Mouse (Mus musculus): ENCODE data around the gene Bhlhe23.

Bhlhe23 gene

DNA sequence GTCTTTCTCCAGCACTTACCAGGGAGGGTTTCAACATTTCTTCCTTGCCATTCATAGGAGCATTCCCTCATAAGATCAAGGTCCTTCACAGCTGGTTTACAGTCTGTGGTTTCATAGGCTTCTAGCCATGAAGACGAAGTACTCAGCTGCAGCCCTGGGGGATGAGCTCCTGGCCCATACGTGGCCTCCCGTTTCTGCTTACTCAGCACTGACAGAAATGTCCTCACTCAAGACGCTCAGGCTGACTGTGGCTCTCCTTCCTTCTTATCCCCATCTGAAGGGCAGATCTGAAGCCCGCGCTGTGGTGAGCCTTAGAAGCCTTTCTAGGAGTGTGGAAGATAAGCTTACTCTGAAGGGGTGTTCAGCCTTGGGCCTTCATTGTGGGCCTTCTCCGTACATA is 11.0 kb downstream of the Bhlhe23 start:
- no peak for DNase-seq

DNA sequence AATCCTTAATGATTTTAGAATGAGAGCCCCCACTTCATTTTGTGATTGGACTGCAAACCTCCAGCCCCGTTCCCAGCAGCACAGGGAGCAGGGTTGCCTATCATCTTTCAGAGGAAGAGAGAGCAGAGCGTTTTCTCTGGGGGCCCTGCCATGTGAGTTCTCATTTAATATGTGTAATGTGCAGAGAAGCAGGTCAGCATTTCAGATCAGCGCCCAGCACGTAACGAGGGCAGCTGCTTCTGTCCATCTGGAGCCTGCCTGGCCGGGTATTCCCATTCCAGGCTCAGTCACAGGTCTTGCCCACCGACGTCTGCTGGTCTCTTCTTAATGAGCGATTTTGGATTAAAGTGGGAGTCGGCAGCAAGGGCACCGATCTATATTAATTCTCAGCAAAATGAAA is 11.7 kb downstream of the Bhlhe23 start:
- no peak for DNase-seq

DNA sequence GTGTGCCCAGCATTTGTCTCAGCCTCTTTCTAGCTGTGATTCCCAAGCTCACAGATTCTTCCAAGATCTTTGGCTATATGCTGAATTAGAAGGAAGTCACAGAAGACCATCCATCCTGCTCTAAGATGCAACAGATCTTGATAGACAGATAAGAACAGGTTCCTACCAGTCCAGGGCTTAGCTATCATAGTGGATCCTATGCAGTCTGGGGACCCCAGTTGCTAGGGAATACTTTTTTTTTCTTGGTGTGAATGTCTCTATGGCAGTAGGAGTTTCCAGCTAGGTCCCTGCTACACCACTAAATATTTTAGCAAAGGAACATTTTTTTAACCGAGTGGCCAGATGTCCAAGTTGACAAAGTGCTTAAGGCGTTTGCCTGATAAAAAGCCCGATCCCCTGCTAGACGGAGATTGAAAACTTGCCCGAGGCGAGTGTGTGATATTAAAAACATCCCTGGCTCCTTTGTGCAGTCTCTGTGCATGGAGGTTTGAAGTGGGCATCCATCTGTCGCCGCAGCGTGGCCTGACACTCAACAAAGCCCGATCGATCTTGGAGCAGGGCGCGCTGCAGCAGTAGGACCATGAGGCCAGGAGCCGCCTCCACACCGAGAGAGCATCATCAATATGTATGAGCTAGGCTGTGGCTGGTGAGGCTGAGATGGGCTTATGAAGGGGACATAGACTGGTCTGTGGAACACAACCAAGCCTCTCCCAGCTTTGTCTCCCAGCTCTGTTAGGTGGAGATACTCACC is 18.0 kb downstream of the Bhlhe23 start:
- no peak for DNase-seq

DNA sequence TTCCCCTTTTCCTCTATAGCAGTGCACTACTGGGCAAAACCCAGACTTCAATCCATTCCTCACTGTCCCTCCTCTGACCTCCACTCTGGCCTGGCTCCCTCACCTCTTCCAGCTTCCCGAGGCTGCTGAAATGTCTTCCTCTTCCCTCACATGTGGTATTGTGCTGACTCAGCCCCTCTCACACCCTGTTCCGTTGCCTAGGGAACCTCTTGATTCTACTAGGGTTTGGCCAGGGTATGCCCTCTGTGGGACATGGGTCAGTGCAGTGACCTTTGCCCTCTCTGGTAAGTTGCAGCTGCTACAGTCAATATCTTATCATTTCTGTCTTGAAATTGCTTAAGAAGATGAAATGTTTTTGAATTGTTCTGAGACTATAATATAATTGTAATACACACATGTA is 19.9 kb downstream of the Bhlhe23 start:
- DNase-seq = no peak

DNA sequence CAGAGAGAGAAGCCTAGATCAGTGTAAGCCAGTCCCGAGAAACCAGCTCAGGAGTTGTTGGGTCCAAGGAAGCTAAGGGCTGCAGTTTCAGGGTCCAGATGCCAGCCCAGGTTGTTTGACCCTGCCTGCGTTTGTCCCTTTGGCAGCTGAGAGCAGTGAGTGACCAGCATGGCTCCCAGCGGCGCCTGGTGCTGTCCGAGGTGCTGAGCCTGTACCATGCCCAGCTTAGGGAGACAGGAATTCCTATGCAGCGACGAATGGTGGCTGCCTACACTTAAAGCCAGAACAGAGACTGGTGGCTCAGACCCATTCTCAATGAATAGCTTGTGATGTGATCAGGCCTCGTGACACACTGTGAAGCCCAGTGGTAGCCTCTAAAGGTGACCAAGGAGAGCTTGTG is 20.8 kb downstream of the Bhlhe23 start:
- peak; percentile 90 for DNase-seq

DNA sequence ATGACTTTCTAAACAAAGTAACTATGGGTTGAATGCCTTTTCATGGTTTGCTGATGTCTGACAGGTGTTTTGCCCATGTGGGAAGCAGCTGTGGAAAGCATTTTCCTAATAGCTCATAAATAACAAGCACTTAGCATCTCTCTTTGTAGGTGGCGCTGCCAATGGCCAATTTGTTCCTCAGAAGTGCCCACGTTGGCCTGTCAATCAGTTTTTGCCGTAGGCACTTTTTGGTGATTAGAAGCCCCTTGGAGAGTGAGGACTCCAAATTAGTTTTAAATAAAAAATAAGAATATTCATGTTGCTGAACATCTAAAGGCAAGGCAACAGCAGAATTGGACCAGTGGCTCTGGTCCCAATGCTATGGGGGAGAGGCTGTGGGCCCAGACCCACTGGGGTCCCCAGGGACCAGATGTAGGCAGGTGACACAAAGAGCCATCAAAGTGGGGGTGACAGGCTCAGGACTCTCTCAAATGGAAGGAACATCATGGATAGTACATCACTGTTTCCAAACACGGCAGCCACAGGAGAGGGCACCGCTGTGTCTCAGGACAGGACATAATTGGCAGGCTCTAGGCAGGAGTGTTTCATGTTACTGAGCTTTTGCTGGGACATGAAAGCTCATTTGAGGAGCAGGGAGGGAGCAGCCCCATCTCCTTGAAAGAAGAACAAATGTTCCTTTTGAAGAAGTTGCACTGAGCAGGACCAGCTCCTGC is 21.6 kb downstream of the Bhlhe23 start:
- no peak for DNase-seq

DNA sequence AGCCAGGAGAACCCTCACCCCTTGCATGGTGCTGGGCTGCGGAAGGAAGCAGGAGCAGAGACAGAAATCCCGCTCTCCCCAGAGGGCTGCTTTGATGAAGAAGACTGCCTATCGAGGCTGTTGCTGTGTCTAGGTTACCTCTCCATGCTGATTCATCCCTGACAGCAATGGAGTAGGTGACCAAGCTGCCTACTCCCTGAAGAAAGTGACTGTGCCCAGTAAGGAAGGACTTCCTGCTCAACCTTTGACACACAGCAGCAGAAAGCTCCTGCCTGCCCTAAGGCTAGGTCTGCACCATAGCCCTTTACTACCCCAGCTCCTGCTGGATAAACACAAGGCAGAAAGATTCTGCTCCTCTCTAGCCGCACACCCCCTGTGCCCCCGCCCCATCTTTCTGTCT is 27.8 kb downstream of the Bhlhe23 start:
- no peak for DNase-seq

DNA sequence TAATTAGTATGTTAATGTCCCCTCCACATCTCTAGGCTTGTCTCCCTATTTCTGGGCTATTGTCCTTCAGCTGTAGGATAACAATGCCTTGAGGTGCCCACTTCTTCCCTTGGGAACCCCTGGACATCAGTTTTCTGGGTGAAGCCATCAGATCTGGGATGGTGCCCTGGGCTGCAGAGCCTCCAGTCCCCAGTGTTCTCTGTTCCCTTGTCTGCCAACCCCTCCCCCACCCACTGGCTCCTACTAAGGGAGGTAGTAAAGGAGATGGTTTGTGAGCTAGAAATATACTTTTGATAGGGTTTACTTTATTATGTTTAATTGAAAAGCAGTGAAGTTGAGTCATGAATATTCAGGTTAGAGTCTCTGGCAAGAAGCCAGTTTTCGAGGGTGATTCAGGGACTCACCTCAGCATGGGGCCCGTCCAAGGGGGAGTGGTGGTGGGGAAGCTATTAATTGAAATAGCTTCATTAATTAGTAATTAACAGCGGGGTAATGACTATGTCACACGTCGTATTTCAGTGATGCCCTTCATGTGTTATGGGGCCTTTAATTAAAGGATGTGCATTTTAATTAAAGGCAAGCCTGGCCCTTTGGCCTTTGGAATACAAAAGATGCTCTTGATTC is 30.0 kb downstream of the Bhlhe23 start:
- no peak for DNase-seq

DNA sequence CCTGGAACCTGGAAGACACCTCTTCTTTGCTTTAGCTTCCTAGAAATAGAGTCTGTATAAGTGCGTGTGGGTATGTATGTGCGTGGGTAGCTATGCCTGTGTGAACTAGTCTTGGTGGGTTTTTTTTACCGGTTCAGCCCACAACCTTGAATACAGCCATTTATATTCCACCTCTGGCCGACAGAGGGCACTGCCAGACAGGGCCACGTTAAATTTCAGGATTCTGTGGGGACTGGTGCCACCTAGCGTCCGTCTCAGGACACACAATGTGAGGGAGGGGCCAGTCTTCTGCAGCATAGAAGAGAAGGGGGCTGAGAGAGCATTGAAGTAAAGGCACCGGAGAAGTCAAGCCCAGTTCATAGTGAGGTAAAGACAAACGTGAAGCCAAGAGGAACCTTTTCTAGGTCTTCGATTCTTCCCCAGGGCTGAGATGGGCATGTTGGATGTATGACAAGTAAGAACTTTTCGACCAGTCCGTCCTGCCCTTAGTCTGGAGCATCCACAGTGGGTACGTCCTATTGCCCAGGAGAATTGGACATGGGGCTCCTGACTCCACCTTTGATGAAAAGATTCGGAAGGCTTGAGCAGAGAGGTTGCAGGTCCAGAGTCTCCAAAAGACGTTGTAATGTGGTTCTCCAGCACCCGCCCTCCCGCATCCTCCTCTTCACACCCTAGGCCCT is 31.3 kb downstream of the Bhlhe23 start:
- DNase-seq = peak; percentile 92

DNA sequence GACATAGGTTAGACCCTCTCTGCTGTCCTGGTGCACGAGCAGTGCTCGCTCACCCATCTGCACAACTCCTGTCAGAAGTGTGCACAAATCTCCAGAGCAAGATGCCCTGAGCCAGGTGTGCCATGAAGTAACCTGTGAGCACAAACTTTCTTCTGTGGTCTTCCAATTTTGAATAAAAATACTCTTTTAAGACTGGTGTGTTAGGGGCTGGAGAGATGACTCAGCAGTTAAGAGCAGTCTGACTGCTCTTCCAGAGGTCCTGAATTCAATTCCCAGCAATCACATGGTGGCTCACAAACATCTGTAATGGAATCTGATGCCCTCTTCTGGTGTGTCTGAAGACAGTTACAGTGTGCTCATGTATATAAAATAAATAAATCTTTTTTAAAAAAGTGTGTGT is 33.4 kb downstream of the Bhlhe23 start:
- DNase-seq = no peak

DNA sequence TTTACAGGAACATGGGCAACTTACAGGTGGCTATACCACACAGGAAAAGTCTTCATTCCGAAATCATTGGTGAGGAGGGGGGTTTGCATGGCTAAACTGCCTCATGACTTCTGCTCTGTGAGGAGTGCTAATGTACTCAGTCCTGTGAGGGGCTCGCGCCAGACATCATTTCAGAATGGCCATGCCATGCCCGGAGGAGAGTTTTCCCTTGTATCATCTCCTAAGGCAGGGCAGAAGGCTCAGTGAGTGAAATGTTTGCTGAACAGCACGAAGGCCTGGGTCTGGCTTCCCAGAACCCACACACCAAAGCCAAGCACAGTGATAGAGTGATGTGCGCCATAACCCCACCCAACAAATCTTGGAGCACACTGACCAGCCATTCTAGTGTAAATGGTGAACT is 33.9 kb downstream of the Bhlhe23 start:
- DNase-seq = no peak

DNA sequence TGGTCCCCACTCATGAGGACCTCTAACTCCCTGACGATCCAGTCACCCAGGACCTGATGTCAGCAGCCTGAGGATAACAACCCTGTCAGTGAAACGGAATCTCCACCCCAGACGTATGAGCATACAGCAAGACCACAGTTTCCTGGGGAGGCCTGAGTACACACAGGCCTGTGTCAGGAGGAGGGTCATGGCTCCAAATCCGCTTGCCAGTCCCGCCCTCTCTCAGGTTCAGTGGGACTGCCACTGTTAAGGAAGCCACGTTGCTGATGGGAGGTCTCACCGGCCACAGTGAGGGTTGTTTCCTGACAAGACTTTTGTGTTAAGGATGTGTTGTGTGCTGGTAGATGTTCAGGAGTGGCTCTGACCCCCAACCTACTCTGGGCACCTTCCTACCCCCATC is 35.3 kb downstream of the Bhlhe23 start:
- no peak for DNase-seq

DNA sequence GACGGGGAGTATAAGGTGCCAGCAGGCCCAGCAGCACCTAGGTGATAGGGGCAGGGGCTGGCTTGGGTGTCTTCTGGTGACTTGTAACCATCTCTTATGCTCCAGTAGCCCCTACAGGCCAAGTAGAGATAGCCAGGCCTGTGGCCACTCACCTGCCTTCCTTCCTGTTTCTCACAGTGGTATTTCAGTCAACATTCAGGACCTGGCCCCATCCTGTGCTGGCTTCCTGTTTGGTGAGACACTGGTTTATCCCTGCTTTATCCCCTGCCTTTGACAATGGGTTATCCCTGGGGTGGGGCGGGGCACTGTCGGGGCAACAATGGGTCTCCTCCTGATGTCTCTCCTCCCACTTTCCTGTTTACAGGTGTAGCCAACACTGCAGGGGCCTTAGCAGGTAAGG is 36.4 kb downstream of the Bhlhe23 start:
- DNase-seq = no peak

DNA sequence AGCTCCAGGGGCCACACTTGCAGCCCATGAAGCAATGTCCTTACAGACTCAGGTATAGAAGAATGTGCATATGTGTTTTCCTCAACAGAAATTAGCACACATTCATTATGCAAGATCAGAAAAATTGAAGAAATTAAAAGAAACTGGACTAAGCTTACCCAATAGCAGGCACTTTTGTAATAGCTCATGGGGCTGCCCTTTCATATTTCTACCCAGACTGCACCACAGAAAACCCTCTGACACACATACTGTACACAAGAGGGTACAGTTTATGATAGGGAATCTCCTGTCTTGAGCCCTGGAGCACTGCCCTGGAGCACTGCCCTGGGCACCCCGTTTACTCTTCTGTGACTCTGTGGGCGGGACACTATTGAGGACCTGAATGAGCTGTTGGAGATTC is 38.7 kb downstream of the Bhlhe23 start:
- DNase-seq = no peak

DNA sequence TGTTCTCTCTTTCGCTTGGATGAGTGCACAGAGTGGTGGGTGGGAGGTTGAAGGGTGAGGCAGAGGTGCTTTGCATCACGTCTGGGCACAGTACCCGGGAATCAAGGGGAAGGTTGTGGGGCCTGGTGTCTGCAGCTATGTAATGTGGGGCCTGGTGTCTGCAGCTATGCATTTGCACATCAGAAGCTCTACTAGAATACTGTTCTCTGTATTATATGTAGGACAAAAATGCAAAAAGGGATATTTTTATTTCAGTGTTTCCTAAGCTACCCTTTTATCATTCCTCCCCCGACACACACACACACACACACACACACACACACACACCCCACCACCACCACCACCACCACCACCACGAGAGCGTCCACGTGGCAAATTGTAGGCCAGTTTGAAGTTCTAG is 41.5 kb downstream of the Bhlhe23 start:
- no peak for DNase-seq

DNA sequence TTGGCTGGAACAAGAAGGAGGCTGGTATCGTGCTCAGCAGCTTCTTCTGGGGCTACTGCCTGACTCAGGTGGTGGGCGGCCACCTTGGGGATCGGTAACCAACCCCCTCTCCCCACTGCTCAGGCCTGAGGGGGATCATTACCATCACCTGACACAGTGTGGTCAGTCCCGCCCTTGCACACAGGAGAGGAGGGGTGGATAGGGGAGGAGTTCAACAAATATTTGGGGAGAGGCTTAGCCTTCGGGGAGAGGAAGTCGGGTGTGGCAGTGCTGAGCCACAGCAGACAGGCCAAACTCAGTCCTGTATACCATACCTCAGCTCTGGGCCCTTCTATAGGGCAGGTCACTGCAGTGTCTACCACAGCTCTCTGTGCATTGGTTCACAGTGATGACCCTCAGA is 44.7 kb downstream of the Bhlhe23 start:
- no peak for DNase-seq

DNA sequence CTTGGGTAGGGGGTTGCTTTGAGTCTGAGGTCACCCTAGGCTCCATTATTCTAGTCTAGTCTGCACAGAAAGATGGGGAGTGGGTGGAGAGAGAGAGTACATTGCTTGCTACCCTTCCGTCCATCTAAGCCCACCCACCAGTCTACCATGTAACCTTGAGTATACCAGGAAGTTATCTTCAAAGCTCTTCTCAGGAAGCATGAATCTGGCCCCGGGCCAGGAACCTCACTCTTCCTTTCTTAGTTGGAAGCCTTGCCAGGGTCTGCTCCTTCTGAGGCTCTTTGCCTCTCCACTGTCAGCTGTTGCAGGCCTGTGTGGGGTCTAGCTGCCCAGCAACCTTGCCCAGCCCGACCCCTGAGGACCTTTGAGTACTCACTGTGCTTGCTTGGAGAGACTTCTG is 45.7 kb downstream of the Bhlhe23 start:
- DNase-seq = peak; percentile 35 to 37

DNA sequence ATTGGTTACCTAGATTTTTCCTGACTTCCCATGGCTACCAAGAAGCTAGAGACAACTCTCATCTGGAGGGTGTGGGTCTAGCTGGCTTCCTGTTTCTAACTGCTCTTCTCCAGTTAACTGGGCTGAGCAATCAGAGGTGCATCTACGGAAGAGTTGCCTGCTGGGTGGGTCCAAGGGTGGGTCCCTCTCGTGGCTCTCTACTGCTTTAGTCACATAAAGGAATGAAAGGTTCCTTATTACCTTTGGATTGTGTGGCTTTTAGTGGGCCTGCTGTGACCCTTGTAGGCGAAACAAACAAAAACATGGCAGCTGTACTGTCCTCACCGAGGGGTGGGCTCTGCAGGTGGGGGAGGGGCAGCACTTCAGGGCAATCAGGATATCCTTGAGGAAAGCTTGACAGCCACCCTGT is 49.1 kb downstream of the Bhlhe23 start:
- no peak for DNase-seq

DNA sequence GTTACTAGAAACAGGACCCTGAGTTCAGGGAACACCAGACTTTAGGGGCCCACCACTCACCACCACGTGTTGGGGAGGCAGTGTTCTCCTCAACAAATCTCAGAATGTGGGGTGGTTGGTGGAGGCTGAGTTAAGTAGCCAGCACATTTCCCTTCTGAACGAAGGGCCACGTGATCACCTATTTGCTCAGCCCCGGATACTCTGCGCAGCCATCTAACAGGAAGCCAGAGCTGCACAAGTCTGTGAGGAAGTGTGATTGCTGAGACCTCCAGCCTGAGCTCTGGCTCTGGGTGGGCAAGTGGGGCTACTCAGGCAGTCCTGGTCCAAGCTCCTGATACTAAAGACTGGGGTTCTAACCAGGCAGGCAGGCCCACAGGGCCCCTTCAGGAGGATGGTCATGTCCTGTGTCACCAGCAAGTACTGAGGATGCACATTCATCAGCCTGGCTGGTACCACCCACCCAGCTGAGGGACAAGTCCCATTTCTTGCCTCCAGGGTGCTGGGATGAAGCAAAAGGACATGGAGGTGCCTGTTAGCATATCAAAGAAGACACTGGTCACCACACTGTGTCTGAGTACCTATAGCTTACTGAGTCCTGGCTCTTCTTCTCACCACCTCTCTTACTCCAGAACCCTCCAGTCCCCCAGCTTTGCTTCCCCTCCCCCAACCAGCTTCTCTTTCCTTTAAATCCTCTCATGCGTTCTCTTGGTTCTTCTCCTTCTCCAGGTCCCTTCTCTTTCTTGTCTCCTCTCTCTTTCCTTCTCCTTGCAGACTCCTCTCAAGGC is 49.9 kb downstream of the Bhlhe23 start:
- no peak for DNase-seq

DNA sequence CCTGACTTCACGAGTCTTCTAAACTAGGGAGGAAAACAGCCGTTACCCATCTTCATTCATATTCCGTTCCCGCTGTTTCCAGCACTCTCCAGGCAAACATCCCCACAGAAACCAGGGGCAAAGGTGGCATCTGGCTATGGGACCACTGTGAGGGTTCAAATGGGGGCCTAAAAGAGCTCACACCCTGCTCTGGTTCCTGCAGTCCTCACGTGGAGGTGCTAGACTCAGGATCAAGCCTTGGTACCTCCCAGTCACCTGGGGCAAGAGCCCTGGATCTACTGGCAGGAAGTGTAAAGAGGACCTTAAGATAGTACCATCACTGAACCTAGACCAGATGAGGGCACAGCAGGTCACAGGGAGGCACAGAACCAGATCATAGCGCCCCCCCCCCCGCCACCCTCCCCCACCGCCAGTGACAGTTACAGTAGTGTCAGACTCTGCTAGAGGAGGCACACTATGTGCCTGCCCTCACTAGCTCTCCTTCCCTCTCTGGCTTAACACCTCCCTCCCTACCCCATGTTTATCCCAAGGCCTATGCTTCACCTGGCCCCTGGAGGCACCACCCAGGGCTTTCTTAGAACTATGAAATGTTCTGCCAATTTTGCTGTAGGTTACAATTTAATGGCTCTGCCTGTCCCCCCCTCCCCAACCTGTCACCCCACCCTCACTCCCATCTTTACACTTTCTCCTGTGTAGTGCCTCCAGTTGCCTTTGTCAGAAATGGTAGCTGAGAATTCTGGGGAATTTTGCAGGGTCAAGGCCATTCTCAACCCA is 50.7 kb downstream of the Bhlhe23 start:
- no peak for DNase-seq

DNA sequence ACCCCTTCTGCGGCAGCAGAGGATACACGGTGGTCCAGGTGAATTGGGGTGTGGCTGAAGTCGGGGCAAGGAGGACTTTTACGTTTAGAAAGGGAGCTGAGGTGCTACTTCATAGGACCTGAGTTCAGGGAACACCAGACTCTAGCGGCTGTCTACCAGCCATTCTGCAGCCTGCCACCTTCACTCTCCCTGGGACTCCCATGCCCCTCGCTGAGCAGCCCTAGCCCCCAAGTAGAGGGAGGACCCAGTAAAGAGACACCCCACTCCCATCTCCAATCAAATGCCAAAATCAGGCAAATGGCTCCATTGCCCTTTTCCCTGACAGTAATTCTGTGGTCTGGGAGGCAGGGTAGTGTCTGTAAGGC is 51.3 kb downstream of the Bhlhe23 start:
- DNase-seq = no peak
